Mouse (Mus musculus) liver, embryonic 14.5 days (tissue): ENCODE data around the gene Rest.

ENCODE experiments used
- CTCF ChIP-seq: IDR thresholded peaks from 2 replicates; pipeline ENCODE4 v1.5.1; 2016; ENCODE audit warnings: antibody characterized with exemption, low read depth, control low read depth
- EP300 ChIP-seq: IDR thresholded peaks from 2 replicates; pipeline ENCODE4 v1.6.1; 2016; ENCODE audit warnings: antibody characterized with exemption, low read depth

GRCm38 (mm10) chr5:77309051-77309906 is 44.0 kb downstream of the Rest start:
- TF ChIP-seq EP300 (no peak), CTCF (no peak)
